Mouse (Mus musculus) lung, adult 10 weeks (tissue): Measurements from ENCODE around the gene Pmm2. TPM values are rescaled to one million over a fixed set of nuclear protein-coding genes. Genes with fewer than 3 reads are reported as not detected.

Experiments used
- polyA plus RNA-seq: library from polyadenylated mRNA; stranded (reverse); fragments of 350-450 nt; fragmentation: Illumina TruSeq; extraction: RNeasy Lipid Tissue Mini Kit (QIAGEN cat#74804); gene quantifications from one replicate; pipeline ENCODE4 v1.2.3, GENCODE M21; 2014; ENCODE audit warnings: low read depth, low replicate concordance; ENCODE audit not compliant: insufficient read depth

Pmm2 gene
- polyA plus RNA-seq, result 23.4 TPM

GRCm38 (mm10) chr16:8637217-8638051 is at the start of gene Pmm2, which contains the start of gene Tmem186:
Gene Pmm2 (plus strand): TSS chr16:8637674.
Gene Tmem186 (minus strand): TSS chr16:8637712.

GRCm38 (mm10) chr16:8671551-8672349 is 34.3 kb downstream of the Pmm2 start, which contains the start of gene Carhsp1:
Gene Carhsp1 (minus strand): TSS chr16:8672155.

DNA sequence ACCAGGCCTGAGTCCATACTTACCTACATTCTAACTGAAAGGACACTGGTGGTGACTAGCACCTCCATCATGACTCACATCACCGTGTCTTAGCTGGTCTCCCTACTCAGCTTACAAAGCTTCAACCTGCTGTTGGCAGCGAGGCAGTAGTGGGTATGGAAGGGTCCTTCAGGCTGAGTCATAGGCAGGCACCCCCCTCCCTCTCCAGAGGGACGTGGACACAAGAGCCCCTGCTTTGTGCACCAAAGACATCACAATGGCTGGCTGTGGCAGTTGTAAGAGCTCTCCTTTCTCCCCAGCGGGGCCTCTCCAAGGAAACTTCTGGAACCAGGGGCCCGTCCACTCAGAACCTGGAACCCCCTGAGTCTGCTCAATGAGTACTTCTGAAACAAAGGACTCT is 43.0 kb downstream of the Pmm2 start, which contains the start of gene Gm5767:
TSS of gene Gm5767 (plus strand) at position 301 of the 400 bp plus-strand sequence.

Other genes with a start within 250 kb of the Pmm2 start
- not detected for gene Tmem114, start 212.5 kb upstream of the Pmm2 start, polyA plus RNA-seq
- gene Mettl22, start 166.9 kb upstream of the Pmm2 start, polyA plus RNA-seq, result 11.2 TPM
- gene Abat, start 124.2 kb upstream of the Pmm2 start, polyA plus RNA-seq, result 1.7 TPM
- gene Tmem186, start within 50 bp of the Pmm2 start, polyA plus RNA-seq, result 5.5 TPM
- gene Carhsp1, start 34.5 kb downstream of the Pmm2 start, polyA plus RNA-seq, result 68.5 TPM
- not detected for gene Gm5767, start 43.1 kb downstream of the Pmm2 start, polyA plus RNA-seq
- 28.1 TPM for gene Usp7, start 154.6 kb downstream of the Pmm2 start, polyA plus RNA-seq
- 26.7 TPM for gene 1810013L24Rik, start 192.4 kb downstream of the Pmm2 start, polyA plus RNA-seq